ENCODE assay signal across 17 mouse cellular contexts in genomic region chr12:69306333-69306732, GRCm38 (mm10).
"Had no signal": no experiment of that assay in that cellular context is flagged by ENCODE, and none has a peak within 500 bp of the region (broad histone marks: within the 10 kb centered on the region; RNA-seq: fewer than 3 reads in every experiment).

No protein-coding gene starts in this region.

- ATAC-seq: liver, embryonic 12.5 days; liver, postnatal 0 days; lung, postnatal 0 days; midbrain, embryonic 13.5 days; midbrain, embryonic 15.5 days; midbrain, embryonic 16.5 days had no signal

- DNase-seq: left cerebral cortex, postnatal 4 days; liver; liver, embryonic 13.5 days; liver, postnatal 0 days; lung, adult 18-20 months; lung, adult 2 months; lung, embryonic 14.5 days; lung, postnatal 10 days; lung, postnatal 14 days; lung, postnatal 36 days; lung, postnatal 4 days; midbrain, embryonic 14.5 days had no signal
